Mouse (Mus musculus) bone marrow macrophage, adult 2 months (primary cell): ENCODE measurements at regions not wholly inside any gene's neighbourhood (a gene's known extent, or its start where the extent isn't known, plus 50 kb on each side); places are given as distances from the start of the nearest gene placed in this dataset.

Experiments used
- CTCF ChIP-seq: IDR thresholded peaks from 2 replicates; pipeline ENCODE4 v1.5.1; 2012; ENCODE audit warnings: low read depth, mild to moderate bottlenecking, low read length, moderate library complexity
- POLR2A ChIP-seq: IDR thresholded peaks from 2 replicates; pipeline ENCODE4 v1.6.1; 2012; ENCODE audit warnings: mild to moderate bottlenecking, low read depth, low read length, borderline replicate concordance

- no peak for TF ChIP-seq CTCF
- TF ChIP-seq POLR2A: no peak
Measured at GRCm38 (mm10) chr15:72110520-72110919, 1723.8 kb upstream of the Gm6569 start.
